Mouse (Mus musculus) cortical plate, adult 2 months (tissue): ENCODE data around the gene Gm19345.

Experiments
- CTCF ChIP-seq: fragments of 200-500 bp; IDR thresholded peaks from 2 replicates; pipeline ENCODE4 v1.5.1; 2011; ENCODE audit warnings: mild to moderate bottlenecking, control low read depth, low read length; ENCODE audit not compliant: insufficient read depth; ENCODE audit errors: extremely low read depth
- POLR2A ChIP-seq: fragments of 200-500 bp; IDR thresholded peaks from 2 replicates; pipeline ENCODE4 v1.6.1; 2011; ENCODE audit warnings: mild to moderate bottlenecking, low read length, control low read depth; ENCODE audit not compliant: insufficient read depth; ENCODE audit errors: extremely low read depth

DNA sequence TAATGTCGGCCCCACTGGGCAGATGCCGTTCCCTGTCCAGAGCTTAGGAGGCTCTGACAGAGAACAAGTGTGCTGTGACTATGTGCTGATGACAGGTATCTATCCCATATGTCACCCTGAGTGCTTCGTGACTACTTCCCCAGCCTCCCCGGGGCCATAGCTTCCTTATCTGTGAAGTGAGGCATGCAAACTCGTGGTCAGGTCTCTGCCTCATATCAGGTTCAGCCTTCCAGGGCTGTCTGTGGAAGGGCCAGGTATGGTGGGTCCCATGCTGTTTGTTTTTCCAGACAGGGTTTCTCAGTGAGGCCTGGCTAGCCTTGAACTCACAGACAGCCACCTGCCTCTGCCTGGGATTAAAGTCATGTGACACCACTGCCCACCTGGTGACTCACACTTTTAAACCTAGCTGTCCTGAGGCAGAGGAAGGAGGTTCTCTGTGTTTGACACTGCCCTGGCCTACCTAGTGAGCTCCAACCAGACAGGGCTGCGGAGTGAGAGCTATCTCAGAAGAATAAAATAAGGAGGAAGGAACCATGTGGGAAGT lies 38.2 kb upstream of the Gm19345 start:
- no peak for TF ChIP-seq POLR2A
- no peak for TF ChIP-seq CTCF
